Mouse (Mus musculus) lung, embryonic 14.5 days (tissue): ENCODE results near the gene Ift122. TPM values are rescaled to one million over a fixed set of nuclear protein-coding genes. Genes with fewer than 3 reads are reported as not detected.

Source experiments
- ATAC-seq: fragments of 200-750 bp; cut with Nextera tagmentation; 2 replicates; pipeline ENCODE4 v1.8.0; 2017; ENCODE audit warnings: mild to moderate bottlenecking, moderate TSS enrichment, moderate library complexity; ENCODE audit not compliant: insufficient read depth
- DNase-seq: peaks from one replicate; pipeline ENCODE4 v3.0.0-alpha.2; 2015
- H3K27ac ChIP-seq: fragments of 300-500 bp; sonication (generic); 2 replicates; pipeline ENCODE4 v1.5.1; 2014; ENCODE audit warnings: low read depth, mild to moderate bottlenecking, moderate library complexity
- H3K27me3 ChIP-seq: fragments of 300-500 bp; sonication (generic); 2 replicates; pipeline ENCODE4 v1.6.1; 2014; ENCODE audit warnings: low read length, control low read depth; ENCODE audit not compliant: insufficient read depth
- H3K36me3 ChIP-seq: fragments of 300-500 bp; sonication (generic); 2 replicates; pipeline ENCODE4 v1.6.1; 2014; ENCODE audit warnings: control low read depth; ENCODE audit not compliant: insufficient read depth
- H3K4me1 ChIP-seq: fragments of 300-500 bp; sonication (generic); 2 replicates; pipeline ENCODE4 v1.6.1; 2014; ENCODE audit warnings: antibody characterized with exemption, control low read depth; ENCODE audit not compliant: insufficient read depth
- H3K4me2 ChIP-seq: fragments of 300-500 bp; sonication (generic); 2 replicates; pipeline ENCODE4 v1.6.1; 2014; ENCODE audit warnings: mild to moderate bottlenecking
- H3K4me3 ChIP-seq: fragments of 300-500 bp; sonication (generic); 2 replicates; pipeline ENCODE4 v1.5.1; 2014; ENCODE audit warnings: low read depth, low read length
- H3K9ac ChIP-seq: fragments of 300-500 bp; sonication (generic); 2 replicates; pipeline ENCODE4 v1.6.1; 2014
- H3K9me3 ChIP-seq: fragments of 300-500 bp; sonication (generic); 2 replicates; pipeline ENCODE4 v1.6.1; 2016; ENCODE audit warnings: low read depth, low read length, control low read depth
- CTCF ChIP-seq: IDR thresholded peaks from 2 replicates; pipeline ENCODE4 v1.5.1; 2016; ENCODE audit warnings: antibody characterized with exemption, low read depth
- WGBS: fragments of 180-500 bp; shearing (Covaris S2); extraction: QIAGEN DNeasy Blood & Tissue Kit; methylation state at CpG from one replicate; pipeline ENCODE4 v1.1.7; 2014; 5-methylcytosine and 5-hydroxymethylcytosine counted together
- polyA plus RNA-seq: library from polyadenylated mRNA; unstranded; fragments of >200 nt; fragmentation: Nextera tagmentation; extraction: Ambion mirVana; gene quantifications from 2 replicates; pipeline ENCODE4 v1.2.1, GENCODE M21; 2014

Gene Ift122
- polyA plus RNA-seq, 1 experiment from 2014 or later: 25.6 TPM

GRCm38 (mm10) chr6:115945633-115946032 is 92.4 kb downstream of the Ift122 start:
- Histone ChIP-seq H3K9me3 (no peaks in the 10 kb centered on the region), H3K4me2 (no peak overlapping the region), H3K4me1 (peaks cover 10% of the 10 kb centered on the region; the same call in 1 of the 2 replicates), H3K27me3 (no peaks in the 10 kb centered on the region), H3K27ac (no peak overlapping the region), H3K36me3 (no peaks in the 10 kb centered on the region), H3K4me3 (no peak overlapping the region), H3K9ac (no peak overlapping the region)
- no peak for ATAC-seq
- 75% methylated on average over 8 of the region's 8 CpGs for WGBS
- no peak for DNase-seq
- no peak for TF ChIP-seq CTCF

- Histone ChIP-seq H3K4me1 (peaks cover 10% of the 10 kb centered on the region; the same call in 1 of the 2 replicates), H3K27me3 (no peaks in the 10 kb centered on the region), H3K9me3 (no peaks in the 10 kb centered on the region), H3K36me3 (no peaks in the 10 kb centered on the region), H3K27ac (no peak overlapping the region), H3K4me2 (no peak overlapping the region), H3K9ac (no peak overlapping the region), H3K4me3 (no peak overlapping the region)
- TF ChIP-seq CTCF: no peak
- 54% methylated on average over 6 of the region's 6 CpGs for WGBS
- DNase-seq (peak; percentile 34), ATAC-seq (no peak)
Measured at GRCm38 (mm10) chr6:115946389-115946788, 93.1 kb downstream of the Ift122 start.

- no peak for TF ChIP-seq CTCF
- 59% methylated on average over 9 of the region's 9 CpGs for WGBS
- Histone ChIP-seq H3K9ac (no peak overlapping the region), H3K27ac (peak overlapping the region; percentile 33; the same call in 1 of the 2 replicates), H3K4me2 (no peak overlapping the region), H3K4me3 (no peak overlapping the region), H3K9me3 (no peaks in the 10 kb centered on the region), H3K36me3 (peaks cover 52% of the 10 kb centered on the region), H3K4me1 (peaks cover 47% of the 10 kb centered on the region), H3K27me3 (no peaks in the 10 kb centered on the region)
- DNase-seq (peak; percentile 68), ATAC-seq (no peak)
Measured at GRCm38 (mm10) chr6:115954506-115955074, 101.3 kb downstream of the Ift122 start.

GRCm38 (mm10) chr6:115955169-115955568 is 101.9 kb downstream of the Ift122 start:
- Histone ChIP-seq H3K9ac (no peak overlapping the region), H3K9me3 (no peaks in the 10 kb centered on the region), H3K27ac (no peak overlapping the region; the same call in 1 of the 2 replicates), H3K36me3 (peaks cover 58% of the 10 kb centered on the region), H3K4me1 (peaks cover 49% of the 10 kb centered on the region), H3K27me3 (no peaks in the 10 kb centered on the region), H3K4me2 (no peak overlapping the region), H3K4me3 (no peak overlapping the region)
- no peak for ATAC-seq
- TF ChIP-seq CTCF: no peak
- WGBS: 70% methylated on average over 4 of the region's 4 CpGs
- DNase-seq: no peak

- no peak for TF ChIP-seq CTCF
- Histone ChIP-seq H3K27ac (no peak overlapping the region; the same call in 1 of the 2 replicates), H3K9me3 (no peaks in the 10 kb centered on the region), H3K9ac (no peak overlapping the region), H3K27me3 (no peaks in the 10 kb centered on the region), H3K36me3 (peaks cover 63% of the 10 kb centered on the region), H3K4me1 (peaks cover 49% of the 10 kb centered on the region), H3K4me2 (no peak overlapping the region), H3K4me3 (no peak overlapping the region)
- DNase-seq (no peak), ATAC-seq (no peak)
- WGBS: 72% methylated on average over 11 of the region's 11 CpGs
Measured at GRCm38 (mm10) chr6:115955664-115956063, 102.4 kb downstream of the Ift122 start.

- Histone ChIP-seq H3K9ac (peak overlapping the region; percentile 13; the same call in 1 of the 2 replicates), H3K4me3 (no peak overlapping the region), H3K27ac (peak overlapping the region; percentile 77), H3K9me3 (no peaks in the 10 kb centered on the region), H3K36me3 (peaks cover 71% of the 10 kb centered on the region), H3K27me3 (no peaks in the 10 kb centered on the region), H3K4me2 (peak overlapping the region; percentile 35; the same call in 1 of the 2 replicates), H3K4me1 (peaks cover 49% of the 10 kb centered on the region)
- peak; percentile 48; the same call in 1 of the 2 replicates for TF ChIP-seq CTCF
- ATAC-seq (no peak), DNase-seq (no peak)
- WGBS: 32% methylated on average over 13 of the region's 13 CpGs
Measured at GRCm38 (mm10) chr6:115956418-115956921, 103.2 kb downstream of the Ift122 start.

GRCm38 (mm10) chr6:115956922-115957601 is 103.8 kb downstream of the Ift122 start:
- Histone ChIP-seq H3K36me3 (peaks cover 76% of the 10 kb centered on the region), H3K27me3 (no peaks in the 10 kb centered on the region), H3K9ac (peak overlapping the region; percentile 37; the same call in 1 of the 2 replicates), H3K4me2 (no peak overlapping the region), H3K9me3 (no peaks in the 10 kb centered on the region), H3K4me1 (peaks cover 49% of the 10 kb centered on the region), H3K27ac (peak overlapping the region; percentile 92), H3K4me3 (no peak overlapping the region)
- peak; percentile 98 for DNase-seq
- 17% methylated on average over 15 of the region's 16 CpGs for WGBS
- ATAC-seq: peak; percentile 92
- no peak; the same call in 1 of the 2 replicates for TF ChIP-seq CTCF
